Mouse (Mus musculus): ENCODE measurements around the gene Tpcn1. TPM values are rescaled to one million over a fixed set of nuclear protein-coding genes. Genes with fewer than 3 reads are reported as not detected.

Tpcn1 gene
- total RNA-seq, 1 experiment, result 14.2 TPM

DNA sequence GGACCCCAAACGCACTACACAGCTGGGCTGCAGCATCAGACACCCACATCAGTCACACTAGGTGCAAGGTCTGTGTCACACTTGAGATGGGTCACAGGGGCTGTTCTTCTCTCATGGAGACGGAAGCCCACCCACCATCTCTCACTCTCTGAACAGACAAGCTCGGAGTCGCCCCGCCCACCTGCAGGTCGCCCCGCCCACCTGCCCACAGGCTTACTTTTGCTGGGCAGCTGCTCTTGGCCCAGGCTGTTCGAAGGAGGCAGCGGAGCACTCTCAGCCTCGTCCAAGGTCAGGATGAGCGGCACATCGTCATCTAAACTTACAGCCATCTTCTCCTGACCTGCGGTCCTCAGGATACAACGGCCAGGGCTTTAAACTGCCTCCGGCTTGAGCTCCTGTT lies 3.5 kb downstream of the Tpcn1 start:
- no peaks in the 10 kb centered on the region for H3K36me3 ChIP-seq (ENCODE audit: control insufficient read depth, insufficient read depth, low read length, poor library complexity, severe bottlenecking)
- in situ Hi-C loops (cut with MboI; ENCODE audit: low sequenced_read_pairs in 2 of 2, unreplicated experiment in 2 of 2), result no loop called here
- H3K9ac ChIP-seq (ENCODE audit: insufficient read depth, low read depth, low read length, poor library complexity, severe bottlenecking), result no peak overlapping the region
- H3K9me3 ChIP-seq (ENCODE audit: control insufficient read depth, insufficient read depth, low read depth, low read length), result no peaks in the 10 kb centered on the region
- DNase-seq (ENCODE audit: low read depth, low spot score), result no peak
- no peak overlapping the region for H3K27ac ChIP-seq (ENCODE audit: insufficient read depth, low read depth, low read length, poor library complexity, severe bottlenecking)
- TF ChIP-seq HCFC1 (IDR thresholded peaks at IDR 0.05; ENCODE audit: borderline replicate concordance, insufficient read depth, low read length) (no peak), CHD2 (IDR thresholded peaks at IDR 0.05; ENCODE audit: low read depth, low read length) (no peak), MAFK (IDR thresholded peaks at IDR 0.05; ENCODE audit: insufficient read depth, low read depth, low read length) (no peak), ZNF384 (IDR thresholded peaks at IDR 0.05; ENCODE audit: low read depth, low read length) (no peak), ZC3H11A (IDR thresholded peaks at IDR 0.05; ENCODE audit: borderline replicate concordance, low read depth, low read length) (no peak)
- H3K4me3 ChIP-seq (ENCODE audit: insufficient read depth in 1 of 2, low read depth in 1 of 2, low read length in 2 of 2, poor library complexity in 1 of 2, severe bottlenecking in 1 of 2), result no peak overlapping the region
- H3K4me1 ChIP-seq (ENCODE audit: control insufficient read depth in 2 of 2, insufficient read depth in 2 of 2, low read length in 2 of 2, poor library complexity in 1 of 2), result peaks cover 0 to 17% of the 10 kb centered on the region in 2 experiments; a peak in 3 of 4 replicates

DNA sequence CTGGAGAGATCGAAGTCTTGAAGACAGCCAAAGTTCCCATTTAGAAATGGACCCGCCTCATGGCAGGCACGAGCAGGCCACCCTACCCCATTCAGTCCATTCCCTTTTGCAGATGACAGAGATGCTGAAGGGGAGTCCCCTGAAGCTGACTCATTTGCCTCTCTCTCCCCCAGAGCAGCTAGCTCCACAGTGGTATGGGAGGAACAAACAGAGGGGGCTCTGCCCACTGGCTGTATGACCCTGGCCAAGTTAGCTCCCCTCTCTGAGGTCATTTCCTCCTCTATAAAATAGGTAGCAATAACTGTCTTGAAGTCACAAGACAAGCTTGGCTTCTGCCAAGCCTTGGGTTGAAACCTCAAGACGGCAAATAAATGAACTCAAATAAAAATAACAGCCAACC lies 5.0 kb downstream of the Tpcn1 start:
- Histone ChIP-seq H3K36me3 (ENCODE audit: control insufficient read depth, insufficient read depth, low read length, poor library complexity, severe bottlenecking) (no peaks in the 10 kb centered on the region), H3K4me1 (ENCODE audit: control insufficient read depth in 2 of 2, insufficient read depth in 2 of 2, low read length in 2 of 2, poor library complexity in 1 of 2) (peaks cover 0 to 22% of the 10 kb centered on the region in 2 experiments; a peak in 3 of 4 replicates)
- in situ Hi-C loops (cut with MboI; ENCODE audit: low sequenced_read_pairs in 2 of 2, unreplicated experiment in 2 of 2), result no loop called here

DNA sequence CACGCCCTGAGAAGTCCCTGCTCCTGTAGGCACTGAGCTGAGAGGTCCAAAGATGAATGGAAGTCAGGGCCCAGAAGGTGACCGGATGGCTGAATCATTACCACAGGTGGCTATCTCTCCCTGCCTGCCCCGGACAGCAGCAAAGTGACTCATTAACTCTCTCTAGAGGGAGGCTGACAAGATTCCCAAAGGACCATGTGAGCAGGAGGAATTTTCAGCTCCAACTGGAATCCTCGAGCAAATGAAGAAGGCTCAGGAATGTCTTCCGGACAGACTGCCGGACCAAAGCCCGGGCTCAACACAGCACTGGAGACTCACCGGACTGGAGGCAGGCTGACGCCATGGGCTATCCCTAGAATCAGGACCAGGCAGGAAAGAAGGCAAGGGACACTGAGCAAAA lies 6.5 kb downstream of the Tpcn1 start:
- Histone ChIP-seq H3K9ac (ENCODE audit: insufficient read depth, low read depth, low read length, poor library complexity, severe bottlenecking) (no peak overlapping the region), H3K27ac (ENCODE audit: insufficient read depth, low read depth, low read length, poor library complexity, severe bottlenecking) (no peak overlapping the region), H3K9me3 (ENCODE audit: control insufficient read depth, insufficient read depth, low read depth, low read length) (no peaks in the 10 kb centered on the region), H3K36me3 (ENCODE audit: control insufficient read depth, insufficient read depth, low read length, poor library complexity, severe bottlenecking) (no peaks in the 10 kb centered on the region), H3K4me1 (ENCODE audit: control insufficient read depth in 2 of 2, insufficient read depth in 2 of 2, low read length in 2 of 2, poor library complexity in 1 of 2) (peaks cover 0 to 24% of the 10 kb centered on the region in 2 experiments; a peak in 3 of 4 replicates), H3K4me3 (ENCODE audit: insufficient read depth in 1 of 2, low read depth in 1 of 2, low read length in 2 of 2, poor library complexity in 1 of 2, severe bottlenecking in 1 of 2) (no peak overlapping the region)
- in situ Hi-C loops (cut with MboI; ENCODE audit: low sequenced_read_pairs in 2 of 2, unreplicated experiment in 2 of 2), result no loop called here
- TF ChIP-seq ZC3H11A (IDR thresholded peaks at IDR 0.05; ENCODE audit: borderline replicate concordance, low read depth, low read length), result no peak
- DNase-seq (ENCODE audit: low read depth, low spot score), result no peak

More for the DNA sequence above, 5.0 kb downstream of the Tpcn1 start:
- TF ChIP-seq MAFK (IDR thresholded peaks at IDR 0.05; ENCODE audit: insufficient read depth, low read depth, low read length) (no peak), HCFC1 (IDR thresholded peaks at IDR 0.05; ENCODE audit: borderline replicate concordance, insufficient read depth, low read length) (no peak), ZC3H11A (IDR thresholded peaks at IDR 0.05; ENCODE audit: borderline replicate concordance, low read depth, low read length) (no peak), CHD2 (IDR thresholded peaks at IDR 0.05; ENCODE audit: low read depth, low read length) (no peak), ZNF384 (IDR thresholded peaks at IDR 0.05; ENCODE audit: low read depth, low read length) (no peak)
- Histone ChIP-seq H3K9ac (ENCODE audit: insufficient read depth, low read depth, low read length, poor library complexity, severe bottlenecking) (no peak overlapping the region), H3K9me3 (ENCODE audit: control insufficient read depth, insufficient read depth, low read depth, low read length) (no peaks in the 10 kb centered on the region), H3K27ac (ENCODE audit: insufficient read depth, low read depth, low read length, poor library complexity, severe bottlenecking) (no peak overlapping the region), H3K4me3 (ENCODE audit: insufficient read depth in 1 of 2, low read depth in 1 of 2, low read length in 2 of 2, poor library complexity in 1 of 2, severe bottlenecking in 1 of 2) (no peak overlapping the region)
- no peak for DNase-seq (ENCODE audit: low read depth, low spot score)

DNA sequence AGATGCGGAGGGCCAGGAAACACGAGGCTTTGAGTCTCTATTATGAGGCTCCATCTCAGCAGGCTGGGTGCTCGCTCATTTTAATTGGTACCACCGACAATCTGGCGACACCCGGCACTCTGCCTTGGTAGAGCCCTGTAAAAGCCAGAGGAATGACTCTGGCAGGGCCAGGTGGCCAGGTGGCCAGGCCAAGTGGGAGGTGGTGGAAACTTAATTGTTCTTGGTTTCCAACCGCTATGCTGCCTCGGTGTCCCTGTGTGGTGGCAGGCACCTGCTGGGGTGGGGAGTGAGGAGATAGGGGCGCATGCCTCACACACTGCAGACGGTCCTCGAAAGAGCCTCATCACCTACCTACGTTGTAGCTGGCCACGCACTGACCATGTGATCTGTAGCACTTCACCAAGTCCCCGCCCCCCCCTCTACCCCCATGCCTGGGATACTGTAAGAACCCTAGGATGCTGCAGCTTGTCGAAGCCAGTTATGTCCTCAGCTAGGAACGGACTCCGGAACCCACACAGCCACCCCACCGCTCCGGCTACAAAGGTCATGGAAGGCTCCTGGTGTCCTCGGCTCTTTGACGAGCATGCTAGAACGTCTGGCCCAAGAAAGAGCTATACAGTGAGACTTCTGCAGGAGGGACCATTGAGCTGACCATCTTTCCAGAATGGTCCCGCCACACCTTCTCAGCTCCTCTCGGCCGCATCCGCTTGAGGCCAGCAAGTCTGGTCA lies 8.4 kb downstream of the Tpcn1 start:
- Histone ChIP-seq H3K9ac (ENCODE audit: insufficient read depth, low read depth, low read length, poor library complexity, severe bottlenecking) (no peak overlapping the region), H3K27ac (ENCODE audit: insufficient read depth, low read depth, low read length, poor library complexity, severe bottlenecking) (no peak overlapping the region), H3K9me3 (ENCODE audit: control insufficient read depth, insufficient read depth, low read depth, low read length) (no peaks in the 10 kb centered on the region), H3K4me1 (ENCODE audit: control insufficient read depth in 2 of 2, insufficient read depth in 2 of 2, low read length in 2 of 2, poor library complexity in 1 of 2) (peaks cover 2 to 25% of the 10 kb centered on the region in 2 experiments), H3K4me3 (ENCODE audit: insufficient read depth in 1 of 2, low read depth in 1 of 2, low read length in 2 of 2, poor library complexity in 1 of 2, severe bottlenecking in 1 of 2) (no peak overlapping the region), H3K36me3 (ENCODE audit: control insufficient read depth, insufficient read depth, low read length, poor library complexity, severe bottlenecking) (no peaks in the 10 kb centered on the region)
- DNase-seq (ENCODE audit: low read depth, low spot score), result no peak
- TF ChIP-seq ZNF384 (IDR thresholded peaks at IDR 0.05; ENCODE audit: low read depth, low read length) (no peak), MAFK (IDR thresholded peaks at IDR 0.05; ENCODE audit: insufficient read depth, low read depth, low read length) (no peak), ZC3H11A (IDR thresholded peaks at IDR 0.05; ENCODE audit: borderline replicate concordance, low read depth, low read length) (no peak), HCFC1 (IDR thresholded peaks at IDR 0.05; ENCODE audit: borderline replicate concordance, insufficient read depth, low read length) (no peak), CHD2 (IDR thresholded peaks at IDR 0.05; ENCODE audit: low read depth, low read length) (no peak)
- in situ Hi-C loops (cut with MboI; ENCODE audit: low sequenced_read_pairs in 2 of 2, unreplicated experiment in 2 of 2), result no loop called here
